Mouse (Mus musculus): ENCODE data around the gene Cntln.

The Cntln gene

DNA sequence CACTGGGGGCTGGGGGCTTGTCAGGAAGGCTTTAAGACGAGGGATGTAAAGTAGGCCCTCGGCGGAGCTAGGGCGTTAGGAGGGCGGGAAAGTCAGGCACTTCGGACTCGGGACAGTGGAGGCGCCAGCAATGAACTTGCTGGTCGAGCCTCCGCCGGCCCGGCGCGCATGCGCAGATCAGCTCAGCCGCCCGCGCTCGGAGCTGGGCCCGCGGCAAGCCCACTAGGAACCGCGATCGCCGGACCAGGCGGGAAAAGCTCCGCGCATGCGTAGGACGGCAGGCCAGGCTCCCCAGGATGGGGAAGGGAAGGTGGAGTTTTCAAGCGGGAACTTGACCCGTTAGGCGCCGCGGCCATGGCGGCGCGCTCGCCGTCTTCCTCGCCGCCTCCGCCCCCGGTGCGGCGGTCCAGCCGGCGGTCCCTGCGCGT is at the start of gene Cntln:
Gene Cntln (plus strand): TSS at position 199 of the 428 bp plus-strand sequence.
- DNase-seq (ENCODE audit: low read depth, low spot score), result peak; percentile 95

GRCm38 (mm10) chr4:84836979-84837378 is 47.1 kb upstream of the Cntln start:
- DNase-seq (ENCODE audit: low read depth, low spot score), result peak; percentile 39

- DNase-seq (ENCODE audit: low read depth, low spot score), result no peak
Measured at GRCm38 (mm10) chr4:84838545-84838944, 45.6 kb upstream of the Cntln start.

GRCm38 (mm10) chr4:84839466-84839865 is 44.6 kb upstream of the Cntln start:
- no peak for DNase-seq (ENCODE audit: low read depth, low spot score)

DNA sequence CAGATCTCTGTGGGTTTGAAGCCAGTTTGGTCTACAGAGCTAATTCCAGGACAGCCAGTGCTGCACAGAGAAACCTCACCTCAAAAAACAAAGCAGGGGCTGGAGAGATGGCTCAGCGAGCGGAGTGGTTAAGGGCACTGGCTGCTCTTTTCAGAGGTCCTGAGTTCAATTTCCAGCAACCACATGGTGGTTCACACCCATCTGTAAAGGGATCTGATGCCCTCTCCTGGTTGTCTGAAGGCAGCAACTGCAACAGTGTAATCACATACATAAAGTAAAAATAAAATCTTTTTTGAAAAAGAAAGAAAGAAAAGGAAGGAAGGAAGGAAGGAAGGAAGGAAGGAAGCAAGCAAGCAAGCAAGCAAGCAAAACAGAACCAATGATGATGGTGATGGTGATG is 26.5 kb upstream of the Cntln start:
- DNase-seq (ENCODE audit: low read depth, low spot score), result no peak

- DNase-seq (ENCODE audit: low read depth, low spot score), result peak; percentile 13
Measured at GRCm38 (mm10) chr4:84876347-84876746, 7.8 kb upstream of the Cntln start.

- no peak for DNase-seq (ENCODE audit: low read depth, low spot score)
Measured at GRCm38 (mm10) chr4:84883646-84884045, 463 bp upstream of the Cntln start.

DNA sequence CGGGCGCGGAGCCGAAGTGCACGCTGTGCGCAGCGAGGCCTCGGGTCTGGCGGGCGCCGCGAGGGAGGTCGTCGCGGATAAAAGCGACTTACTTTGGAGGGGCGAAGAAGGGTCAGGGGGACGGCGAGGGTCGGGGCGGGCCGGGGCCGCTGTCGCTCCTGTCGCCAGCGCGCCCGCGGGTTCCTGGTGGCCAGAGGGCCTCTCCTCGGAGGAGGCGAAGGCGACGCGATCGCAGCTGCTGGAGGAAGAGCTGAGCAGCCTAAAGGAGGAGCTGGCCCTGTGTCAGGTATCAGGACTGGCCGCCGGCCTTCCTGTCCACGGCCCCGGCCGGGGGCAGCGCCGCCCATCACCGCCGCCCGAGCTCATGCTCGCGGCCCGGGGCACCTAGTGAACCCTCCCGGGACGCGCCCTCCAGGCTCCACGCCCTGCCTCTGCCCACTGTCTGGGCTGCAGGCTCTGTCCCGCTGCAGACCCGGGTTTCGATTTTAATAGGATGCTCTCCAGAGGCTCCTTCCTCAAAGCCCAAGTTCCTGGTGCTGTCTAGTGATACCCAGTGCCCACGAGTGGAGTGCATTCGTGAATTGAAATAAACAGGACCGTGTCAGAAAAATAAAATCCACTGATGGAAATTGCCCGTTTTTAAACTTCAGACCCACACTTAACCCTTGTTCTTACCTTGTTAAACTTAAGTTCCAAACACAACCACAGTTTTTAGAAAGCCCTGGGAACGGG is 596 bp downstream of the Cntln start:
- peak; percentile 52 for DNase-seq (ENCODE audit: low read depth, low spot score)

DNA sequence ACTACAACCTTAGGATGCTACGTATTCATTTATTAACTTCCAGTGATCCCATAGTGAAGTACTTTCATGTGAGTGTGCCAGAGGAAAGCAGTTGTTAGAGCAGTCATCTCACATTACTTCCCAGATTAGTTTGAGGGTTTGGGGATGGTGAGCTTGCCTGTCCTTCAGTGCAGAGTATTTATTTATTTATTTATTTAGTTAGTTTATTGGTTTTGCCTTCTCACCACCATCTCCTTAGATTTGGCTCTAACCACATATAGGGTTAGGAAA is 1.1 kb downstream of the Cntln start:
- DNase-seq (ENCODE audit: low read depth, low spot score), result peak; percentile 11

- DNase-seq (ENCODE audit: low read depth, low spot score), result no peak
Measured at GRCm38 (mm10) chr4:84918393-84918792, 34.3 kb downstream of the Cntln start.

GRCm38 (mm10) chr4:84934342-84934929 is 50.3 kb downstream of the Cntln start:
- DNase-seq (ENCODE audit: low read depth, low spot score), result no peak

DNA sequence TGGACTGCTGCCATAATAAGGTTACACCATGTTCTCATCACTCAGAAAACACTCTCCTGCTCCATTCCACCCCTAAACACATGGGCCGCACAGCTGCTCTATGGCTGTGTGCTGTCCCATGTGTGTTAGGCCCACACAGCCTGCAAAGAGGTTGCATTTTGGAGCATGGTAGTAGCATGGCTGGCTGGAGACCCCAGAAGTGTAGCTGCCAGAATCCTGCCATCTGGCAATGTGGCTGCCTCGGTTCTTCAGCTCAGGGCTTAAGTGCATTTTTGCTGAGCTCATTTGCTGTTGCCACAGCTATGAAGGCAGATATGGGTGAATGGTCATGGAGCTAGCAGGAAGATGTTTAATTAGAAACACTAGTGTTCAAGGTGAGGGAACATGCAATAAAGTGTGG is 58.0 kb downstream of the Cntln start:
- DNase-seq (ENCODE audit: low read depth, low spot score), result peak; percentile 16

DNA sequence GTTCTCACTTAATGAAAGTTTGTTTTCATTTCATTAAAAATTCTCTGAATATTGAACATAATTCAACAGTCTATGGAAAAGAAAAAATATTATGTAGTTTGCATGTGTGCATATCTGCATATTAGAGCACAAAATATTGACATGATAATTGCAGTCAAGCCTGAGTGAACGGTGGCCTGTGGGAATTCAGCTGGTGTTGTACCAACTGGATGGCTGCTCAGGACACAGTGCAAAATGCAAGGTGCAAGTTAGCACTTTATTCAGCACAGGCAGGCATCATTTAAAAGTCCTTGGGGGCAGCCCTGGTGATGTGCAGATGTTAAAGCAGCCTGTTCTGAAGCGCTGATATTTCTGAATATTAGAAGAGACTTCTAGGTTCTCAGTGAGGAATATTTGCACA is 58.5 kb downstream of the Cntln start:
- no peak for DNase-seq (ENCODE audit: low read depth, low spot score)

- DNase-seq (ENCODE audit: low read depth, low spot score), result no peak
Measured at GRCm38 (mm10) chr4:84944100-84944499, 60.0 kb downstream of the Cntln start.

DNA sequence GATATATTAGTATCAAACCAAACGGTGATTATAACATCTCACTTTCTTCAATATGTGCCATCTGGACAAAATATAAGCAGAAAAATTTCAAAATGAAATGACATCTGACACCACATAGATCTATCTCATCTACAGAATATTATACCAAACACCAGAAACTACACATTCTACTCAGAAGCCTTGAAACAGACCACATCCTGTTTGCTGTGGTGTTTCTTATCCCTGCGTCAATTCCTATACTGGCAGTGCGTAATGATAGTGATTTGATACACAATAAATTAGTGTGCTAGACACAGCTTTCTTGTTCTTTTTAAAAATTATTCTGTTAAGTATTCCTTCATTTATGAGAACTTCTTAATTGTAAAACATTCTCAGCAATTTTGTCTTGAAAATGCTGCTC is 62.3 kb downstream of the Cntln start:
- DNase-seq (ENCODE audit: low read depth, low spot score), result no peak

GRCm38 (mm10) chr4:84976875-84977646 is 93.0 kb downstream of the Cntln start:
- DNase-seq (ENCODE audit: low read depth, low spot score), result no peak

- DNase-seq (ENCODE audit: low read depth, low spot score), result no peak
Measured at GRCm38 (mm10) chr4:84995520-84996348, 111.6 kb downstream of the Cntln start.

DNA sequence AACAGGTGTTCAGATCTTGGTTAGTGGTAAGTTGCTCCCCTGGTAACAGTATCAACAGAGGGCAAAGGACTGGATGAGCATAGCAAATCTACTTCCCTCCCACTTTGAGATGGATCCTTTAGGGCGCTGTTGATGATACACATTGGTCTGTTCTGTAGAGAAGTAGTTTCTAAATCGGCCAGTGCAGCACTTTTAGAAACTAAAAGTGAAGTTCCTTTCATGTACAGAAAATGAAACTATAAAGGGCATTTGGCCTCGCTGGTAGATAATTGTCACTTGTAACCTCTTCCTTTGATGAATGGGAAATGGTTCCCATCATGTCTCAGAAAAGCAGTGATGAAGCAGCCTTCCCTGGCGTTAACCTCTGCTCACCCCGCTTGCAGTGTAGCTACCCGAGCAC is 121.5 kb downstream of the Cntln start:
- no peak for DNase-seq (ENCODE audit: low read depth, low spot score)

GRCm38 (mm10) chr4:85006789-85007188 is 122.7 kb downstream of the Cntln start:
- DNase-seq (ENCODE audit: low read depth, low spot score), result no peak

DNA sequence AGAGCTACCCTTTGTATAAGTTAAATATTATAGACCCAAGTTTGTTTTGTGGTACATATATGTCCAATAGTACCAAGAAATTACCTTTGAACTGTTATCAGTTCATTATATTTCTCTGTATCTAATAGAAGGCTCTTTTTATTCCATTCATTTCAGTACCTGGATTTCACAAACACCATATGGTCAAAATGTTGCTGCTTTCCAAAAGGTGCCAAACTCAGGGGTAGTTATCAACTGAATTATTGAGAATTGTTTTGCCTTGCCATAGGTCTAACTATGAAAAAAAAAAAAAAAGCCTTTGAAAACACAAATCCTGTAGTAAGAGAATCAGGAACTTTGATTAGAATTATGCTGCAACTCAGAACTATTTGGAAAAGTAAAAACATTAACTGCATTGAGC is 126.7 kb downstream of the Cntln start:
- no peak for DNase-seq (ENCODE audit: low read depth, low spot score)

DNA sequence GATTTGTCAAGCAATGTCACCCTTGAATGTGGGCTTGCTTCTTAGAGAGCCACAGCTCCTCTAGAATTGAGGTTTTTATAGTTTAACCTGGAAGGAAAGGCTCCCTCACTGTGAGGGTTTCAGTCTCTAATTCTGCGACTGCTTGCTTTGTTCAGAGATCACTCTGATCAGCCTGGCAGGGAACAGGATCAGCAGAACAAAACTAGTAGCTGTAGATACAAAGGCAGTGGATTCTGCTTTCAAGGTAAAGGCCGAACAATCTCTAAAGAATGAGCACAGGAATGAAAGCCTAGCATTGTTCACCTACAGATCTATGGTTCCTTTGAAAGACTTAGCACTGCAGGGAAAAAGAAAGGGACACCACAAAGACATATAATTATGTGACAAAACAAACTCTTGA is 161.6 kb downstream of the Cntln start:
- no peak for DNase-seq (ENCODE audit: low read depth, low spot score)

- no peak for DNase-seq (ENCODE audit: low read depth, low spot score)
Measured at GRCm38 (mm10) chr4:85049933-85050553, 165.9 kb downstream of the Cntln start.
